Mouse (Mus musculus) bone marrow macrophage, adult 2 months (primary cell): ENCODE data around the gene Gadl1. TPM values are rescaled to one million over a fixed set of nuclear protein-coding genes. Genes with fewer than 3 reads are reported as not detected.

Experiments
- H3K27ac ChIP-seq: 2 replicates; pipeline ENCODE4 v1.5.1; 2012; ENCODE audit warnings: low read depth, low read length; ENCODE audit not compliant: insufficient read depth
- H3K4me1 ChIP-seq: 2 replicates; pipeline ENCODE4 v1.6.1; 2012; ENCODE audit warnings: low read length; ENCODE audit not compliant: control insufficient read depth, insufficient read depth
- H3K4me3 ChIP-seq: 2 replicates; pipeline ENCODE4 v1.5.1; 2012; ENCODE audit warnings: mild to moderate bottlenecking, low read length, moderate library complexity; ENCODE audit not compliant: insufficient read depth
- CTCF ChIP-seq: IDR thresholded peaks from 2 replicates; pipeline ENCODE4 v1.5.1; 2012; ENCODE audit warnings: low read depth, mild to moderate bottlenecking, low read length, moderate library complexity
- POLR2A ChIP-seq: IDR thresholded peaks from 2 replicates; pipeline ENCODE4 v1.6.1; 2012; ENCODE audit warnings: mild to moderate bottlenecking, low read depth, low read length, borderline replicate concordance
- polyA plus RNA-seq: library from polyadenylated mRNA; stranded (reverse); fragments of >200 nt; gene quantifications from 2 replicates; pipeline ENCODE4 v1.2.4, GENCODE M21; 2012; ENCODE audit not compliant: missing spikeins, insufficient read depth, insufficient read length

Gene Gadl1
- polyA plus RNA-seq, 1 experiment = not detected

- Histone ChIP-seq H3K4me1 (peaks cover 18% of the 10 kb centered on the region), H3K4me3 (no peak overlapping the region), H3K27ac (no peak overlapping the region)
- no peak for TF ChIP-seq CTCF
- no peak for TF ChIP-seq POLR2A
Measured at GRCm38 (mm10) chr9:116091921-116092320, 182.7 kb downstream of the Gadl1 start.

GRCm38 (mm10) chr9:116098724-116099595 lies 189.7 kb downstream of the Gadl1 start:
- TF ChIP-seq CTCF = no peak
- TF ChIP-seq POLR2A = no peak
- Histone ChIP-seq H3K4me3 (no peak overlapping the region), H3K27ac (peak overlapping the region; percentile 26; the same call in 1 of the 2 replicates), H3K4me1 (peaks cover 48% of the 10 kb centered on the region)

GRCm38 (mm10) chr9:116099596-116099993 lies 190.3 kb downstream of the Gadl1 start:
- Histone ChIP-seq H3K27ac (no peak overlapping the region), H3K4me3 (no peak overlapping the region), H3K4me1 (peaks cover 48% of the 10 kb centered on the region)
- no peak for TF ChIP-seq POLR2A
- no peak for TF ChIP-seq CTCF

GRCm38 (mm10) chr9:116100015-116100414 lies 190.8 kb downstream of the Gadl1 start:
- TF ChIP-seq POLR2A (no peak), CTCF (no peak)
- Histone ChIP-seq H3K27ac (no peak overlapping the region), H3K4me1 (peaks cover 48% of the 10 kb centered on the region), H3K4me3 (no peak overlapping the region)

- no peak for TF ChIP-seq CTCF
- no peak for TF ChIP-seq POLR2A
- Histone ChIP-seq H3K4me1 (peaks cover 39% of the 10 kb centered on the region), H3K27ac (peak overlapping the region; percentile 89), H3K4me3 (no peak overlapping the region)
Measured at GRCm38 (mm10) chr9:116101842-116102241, 192.6 kb downstream of the Gadl1 start.

GRCm38 (mm10) chr9:116104770-116105169 lies 195.5 kb downstream of the Gadl1 start:
- no peak overlapping the region for H3K4me3 ChIP-seq
- TF ChIP-seq POLR2A (no peak), CTCF (no peak)
- H3K4me1 ChIP-seq = peaks cover 28% of the 10 kb centered on the region
- no peak overlapping the region for H3K27ac ChIP-seq

GRCm38 (mm10) chr9:116108729-116109128 lies 199.5 kb downstream of the Gadl1 start:
- TF ChIP-seq POLR2A (no peak), CTCF (no peak)
- Histone ChIP-seq H3K27ac (no peak overlapping the region), H3K4me3 (no peak overlapping the region), H3K4me1 (0 out of 2 replicates have a peak, but pooled peaks cover 2% of the 10 kb centered on the region)

- H3K4me1 ChIP-seq = 0 out of 2 replicates have a peak, but pooled peaks cover 2% of the 10 kb centered on the region
- H3K27ac ChIP-seq = no peak overlapping the region
- TF ChIP-seq POLR2A (no peak), CTCF (no peak)
- no peak overlapping the region for H3K4me3 ChIP-seq
Measured at GRCm38 (mm10) chr9:116111149-116111970, 202.1 kb downstream of the Gadl1 start.

- H3K27ac ChIP-seq = no peak overlapping the region
- no peak overlapping the region for H3K4me3 ChIP-seq
- TF ChIP-seq POLR2A = no peak
- no peak for TF ChIP-seq CTCF
- no peaks in the 10 kb centered on the region for H3K4me1 ChIP-seq
Measured at GRCm38 (mm10) chr9:116114339-116114738, 205.1 kb downstream of the Gadl1 start.
